Mouse (Mus musculus): ENCODE measurements around the gene Gm21719. TPM values are rescaled to one million over a fixed set of nuclear protein-coding genes. Genes with fewer than 3 reads are reported as not detected.
"Not testable (repeated sequence)": the region's sequence is repeated elsewhere in the genome, so short reads cannot be mapped to it uniquely, and the experiment has no call there.

Gm21719 gene
- polyA plus RNA-seq (2016; fragmentation: Nextera tagmentation; extraction: Ambion mirVana) = not detected in 2 replicates

DNA sequence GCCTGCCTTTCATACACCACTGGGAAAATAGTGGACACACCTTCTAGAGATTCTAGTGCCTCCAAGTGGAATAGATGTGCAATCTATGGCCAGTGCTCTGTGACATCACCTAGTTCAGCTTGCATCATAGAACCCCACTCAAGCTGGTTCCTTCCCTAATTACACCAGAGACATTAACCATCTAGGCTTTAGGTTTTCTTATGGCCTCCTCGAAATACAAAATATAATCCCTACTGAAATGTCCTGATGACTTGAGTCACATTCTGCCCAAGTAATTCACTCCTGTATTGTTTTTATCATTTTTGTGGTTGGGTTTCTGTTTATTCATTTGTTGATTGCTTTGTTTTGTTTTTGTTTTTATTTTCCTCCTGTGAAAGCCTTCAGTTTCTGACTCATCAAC, at the start of gene Gm21719:
Gene Gm21719 (minus strand): TSS at position 101 of the 400 bp plus-strand sequence.
- 60% methylated on average over 1 of the region's 1 CpGs for WGBS
- not testable (repeated sequence) for H3K36me3 ChIP-seq; H3K9me3 ChIP-seq; H3K27ac ChIP-seq; H3K27me3 ChIP-seq (ENCODE audit: insufficient read depth, poor library complexity, severe bottlenecking); H3K4me1 ChIP-seq (replicated peaks); DNase-seq (ENCODE audit: low spot score); H3K4me3 ChIP-seq

Other genes with a start within 250 kb of the Gm21719 start
- not detected in 2 replicates for gene Gm28919, start 99.3 kb downstream of the Gm21719 start, polyA plus RNA-seq (2016; fragmentation: Nextera tagmentation; extraction: Ambion mirVana)
- gene Gm20830, start 235.4 kb upstream of the Gm21719 start, polyA plus RNA-seq (2016; fragmentation: Nextera tagmentation; extraction: Ambion mirVana) = not detected in 2 replicates

Measured in hindbrain, embryonic 10.5 days (tissue).